Mouse (Mus musculus) gastrocnemius, adult 2 months (tissue): ENCODE data around the gene Lbh. TPM values are rescaled to one million over a fixed set of nuclear protein-coding genes. Genes with fewer than 3 reads are reported as not detected.

ENCODE experiments used
- DNase-seq: peaks from one replicate; pipeline ENCODE4 v3.0.0; 2022
- H3K27ac ChIP-seq: fragments of 200-600 bp; 2 replicates; pipeline ENCODE4 v1.8.1; 2022; ENCODE audit warnings: mild to moderate bottlenecking
- H3K4me3 ChIP-seq: fragments of 200-600 bp; 2 replicates; pipeline ENCODE4 v1.8.1; 2022; ENCODE audit warnings: mild to moderate bottlenecking, moderate library complexity
- CTCF ChIP-seq: fragments of 200-600 bp; IDR thresholded peaks from 2 replicates; pipeline ENCODE4 v1.8.1; 2022; ENCODE audit warnings: antibody characterized with exemption, mild to moderate bottlenecking, moderate library complexity
- intact Hi-C: fragments of 180-260 bp; cut with DNase I; formaldehyde crosslinking; loops from one replicate; pipeline ENCODE4 v1.15.1; 2025
- total RNA-seq, 2 experiments: library from RNA; stranded (reverse); gene quantifications; 2 replicates each; pipeline ENCODE4 v1.2.3; 2021

The Lbh gene
- total RNA-seq, 2 experiments from 2014 or later: 5.5 to 8.3 TPM

GRCm38 (mm10) chr17:72917241-72918030 is 669 bp upstream of the Lbh start:
- intact Hi-C loops: no loop called here
- peak; percentile 53 for DNase-seq
- peak overlapping the region; percentile 89 for H3K27ac ChIP-seq

GRCm38 (mm10) chr17:72918571-72919541 is 751 bp downstream of the Lbh start:
- H3K27ac ChIP-seq: peak overlapping the region; percentile 89
- peak; percentile 53 for DNase-seq
- TF ChIP-seq CTCF: peak; percentile 7; the same call in 1 of the 2 replicates
- peak overlapping the region; percentile 91 for H3K4me3 ChIP-seq
- intact Hi-C loops: no loop called here

More at GRCm38 (mm10) chr17:72917241-72918030, 669 bp upstream of the Lbh start:
- peak; percentile 39 for TF ChIP-seq CTCF
- peak overlapping the region; percentile 91 for H3K4me3 ChIP-seq

- H3K4me3 ChIP-seq: peak overlapping the region; percentile 91
- intact Hi-C loops: no loop called here
- H3K27ac ChIP-seq: peak overlapping the region; percentile 89
- no peak for TF ChIP-seq CTCF
- DNase-seq: no peak
These were observed 1.5 kb downstream of the Lbh start for GRCm38 (mm10) chr17:72919641-72920040.

- intact Hi-C loops: no loop called here
- DNase-seq: no peak
- Histone ChIP-seq H3K27ac (peak overlapping the region; percentile 46; the same call in 1 of the 2 replicates), H3K4me3 (peak overlapping the region; percentile 91)
- TF ChIP-seq CTCF: no peak
These were observed 2.3 kb downstream of the Lbh start for GRCm38 (mm10) chr17:72920430-72920829.

GRCm38 (mm10) chr17:72920971-72921370 is 2.9 kb downstream of the Lbh start:
- no peak for DNase-seq
- TF ChIP-seq CTCF: no peak
- Histone ChIP-seq H3K4me3 (peak overlapping the region; percentile 91), H3K27ac (peak overlapping the region; percentile 46)
- intact Hi-C loops: no loop called here

- Histone ChIP-seq H3K4me3 (peak overlapping the region; percentile 91), H3K27ac (peak overlapping the region; percentile 35; the same call in 1 of the 2 replicates)
- TF ChIP-seq CTCF: no peak
- no peak for DNase-seq
- intact Hi-C loops: no loop called here
These were observed 4.1 kb downstream of the Lbh start for GRCm38 (mm10) chr17:72922206-72922605.

GRCm38 (mm10) chr17:72923283-72923682 is 5.2 kb downstream of the Lbh start:
- no peak for TF ChIP-seq CTCF
- H3K4me3 ChIP-seq: peak overlapping the region; percentile 30
- no peak for DNase-seq
- intact Hi-C loops: no loop called here
- H3K27ac ChIP-seq: peak overlapping the region; percentile 46

- no peak for DNase-seq
- no peak for TF ChIP-seq CTCF
- intact Hi-C loops: no loop called here
- H3K4me3 ChIP-seq: peak overlapping the region; percentile 45; the same call in 1 of the 2 replicates
- peak overlapping the region; percentile 79 for H3K27ac ChIP-seq
These were observed 6.2 kb downstream of the Lbh start for GRCm38 (mm10) chr17:72924295-72924694.

GRCm38 (mm10) chr17:72925111-72925510 is 7.0 kb downstream of the Lbh start:
- H3K27ac ChIP-seq: peak overlapping the region; percentile 79
- DNase-seq: no peak
- H3K4me3 ChIP-seq: peak overlapping the region; percentile 45; the same call in 1 of the 2 replicates
- intact Hi-C loops: no loop called here
- no peak for TF ChIP-seq CTCF

- H3K4me3 ChIP-seq: peak overlapping the region; percentile 45
- intact Hi-C loops: no loop called here
- DNase-seq: peak; percentile 58
These were observed 7.9 kb downstream of the Lbh start for GRCm38 (mm10) chr17:72925804-72926617.

GRCm38 (mm10) chr17:72926994-72927393 is 8.9 kb downstream of the Lbh start:
- Histone ChIP-seq H3K27ac (peak overlapping the region; percentile 79), H3K4me3 (peak overlapping the region; percentile 45; the same call in 1 of the 2 replicates)
- TF ChIP-seq CTCF: no peak
- DNase-seq: no peak
- intact Hi-C loops: no loop called here

More at GRCm38 (mm10) chr17:72925804-72926617, 7.9 kb downstream of the Lbh start:
- TF ChIP-seq CTCF: no peak
- peak overlapping the region; percentile 79 for H3K27ac ChIP-seq

- no peak overlapping the region for H3K4me3 ChIP-seq
- no peak overlapping the region for H3K27ac ChIP-seq
- intact Hi-C loops: loop anchor here (5.0 kb wide), 1 partner anchor 74 kb away; no protein-coding TSS in a partner anchor
- DNase-seq: no peak
- TF ChIP-seq CTCF: no peak
These were observed 15.0 kb downstream of the Lbh start for GRCm38 (mm10) chr17:72933116-72933515.
